In genomic region chr4:136177244-136177611, GRCm38 (mm10) we compare ENCODE assay signal across 8 mouse cellular contexts. TPM values are rescaled to one million over a fixed set of nuclear protein-coding genes. Genes with fewer than 3 reads are reported as not detected.
DNase-seq lines count a peak whose midpoint lies in the region; ATAC-seq and TF ChIP-seq lines count a peak whose summit lies in the region.

No protein-coding gene starts in this region.

- intact Hi-C loops in left cerebral cortex, adult 2 months (cut with DNase I), result no loop called here

- no peaks in the 10 kb centered on the region for H3K36me3 ChIP-seq in ES-Bruce4 (ENCODE audit: control insufficient read depth, insufficient read depth, low read length, poor library complexity, severe bottlenecking)
- H3K36me3 ChIP-seq in heart, embryonic 10.5 days, result no peaks in the 10 kb centered on the region; the same call in 1 of the 2 replicates
- 0 out of 2 replicates have a peak, but pooled peaks cover 9% of the 10 kb centered on the region for H3K36me3 ChIP-seq in limb, embryonic 12.5 days
- no peaks in the 10 kb centered on the region for H3K36me3 ChIP-seq in splenic B cell, adult 2 months (ENCODE audit: control insufficient read depth, insufficient read depth, low read length, poor library complexity, severe bottlenecking)

- peaks cover 18% of the 10 kb centered on the region for H3K4me1 ChIP-seq in ES-Bruce4 (ENCODE audit: control insufficient read depth, insufficient read depth, low read length)
- peaks cover 78% of the 10 kb centered on the region for H3K4me1 ChIP-seq in heart, embryonic 10.5 days
- H3K4me1 ChIP-seq in limb, embryonic 12.5 days (replicated peaks), result peaks cover 71% of the 10 kb centered on the region

- no peak for ATAC-seq in limb, embryonic 12.5 days (ENCODE audit: insufficient number of reproducible peaks, insufficient read depth, low FRiP score, low TSS enrichment, low read depth)
- no peak for ATAC-seq in inflammation-experienced regulatory T-cells, adult 6 months

- peak; percentile 24 for DNase-seq in 3T3-L1 (ENCODE audit: low read depth, low spot score)
- no peak for DNase-seq in heart, embryonic 10.5 days (ENCODE audit: low spot score)
- DNase-seq in splenic B cell, adult 2 months (ENCODE audit: low read depth, low spot score), result peak; percentile 50
- DNase-seq in left cerebral cortex, adult 2 months (ENCODE audit: extremely low spot score in 1 of 2, low spot score in 2 of 2), result no peak
- DNase-seq in frontal cortex, adult 2 months (ENCODE audit: extremely low spot score in 1 of 2, low spot score in 1 of 2), result no peak

- no peak for TF ChIP-seq POLR2A in ES-Bruce4 (IDR thresholded peaks at IDR 0.05; ENCODE audit: insufficient read depth, low read length)

- peak; percentile 67; the same call in 1 of the 2 replicates for TF ChIP-seq EP300 in ES-Bruce4 (IDR thresholded peaks at IDR 0.05; ENCODE audit: insufficient read depth, low read depth, low read length)

- H3K4me2 ChIP-seq in limb, embryonic 12.5 days, result peak overlapping the region; percentile 2; the same call in 1 of the 2 replicates

- H3K9me3 ChIP-seq in ES-Bruce4 (replicated peaks; ENCODE audit: control insufficient read depth, insufficient read depth, low read length, poor library complexity, severe bottlenecking), result no peaks in the 10 kb centered on the region
- no peaks in the 10 kb centered on the region for H3K9me3 ChIP-seq in heart, embryonic 10.5 days
- no peaks in the 10 kb centered on the region for H3K9me3 ChIP-seq in limb, embryonic 12.5 days

- H3K27ac ChIP-seq in ES-Bruce4 (ENCODE audit: insufficient read depth, low read length), result peak overlapping the region; percentile 84
- peak overlapping the region; percentile 67; the same call in 1 of the 2 replicates for H3K27ac ChIP-seq in heart, embryonic 10.5 days
- H3K27ac ChIP-seq in limb, embryonic 12.5 days, result 0 out of 2 replicates have a peak overlapping the region, but pooled peaks have one; percentile 35
- H3K27ac ChIP-seq in left cerebral cortex, adult 2 months, result no peak overlapping the region

- H3K9ac ChIP-seq in ES-Bruce4 (ENCODE audit: low read depth, poor library complexity, severe bottlenecking), result no peak overlapping the region
- H3K9ac ChIP-seq in limb, embryonic 12.5 days (replicated peaks), result no peak overlapping the region

- WGBS in heart, embryonic 10.5 days, result 26% methylated on average over 8 of the region's 8 CpGs
- 46% methylated on average over 8 of the region's 8 CpGs for WGBS in limb, embryonic 12.5 days

- H3K4me3 ChIP-seq in ES-Bruce4 (ENCODE audit: low read depth, low read length), result no peak overlapping the region
- H3K4me3 ChIP-seq in heart, embryonic 10.5 days, result peak overlapping the region; percentile 10; the same call in 1 of the 2 replicates
- no peak overlapping the region for H3K4me3 ChIP-seq in limb, embryonic 12.5 days (replicated peaks)
- no peak overlapping the region for H3K4me3 ChIP-seq in left cerebral cortex, adult 2 months

- H3K27me3 ChIP-seq in ES-Bruce4 (ENCODE audit: control insufficient read depth, insufficient read depth, low read length, poor library complexity, severe bottlenecking), result no peaks in the 10 kb centered on the region
- no peaks in the 10 kb centered on the region for H3K27me3 ChIP-seq in heart, embryonic 10.5 days (ENCODE audit: insufficient read depth, poor library complexity, severe bottlenecking)
- no peaks in the 10 kb centered on the region for H3K27me3 ChIP-seq in limb, embryonic 12.5 days
- no peaks in the 10 kb centered on the region for H3K27me3 ChIP-seq in splenic B cell, adult 2 months (ENCODE audit: control insufficient read depth, insufficient read depth, low read length, poor library complexity, severe bottlenecking)

- no peak for TF ChIP-seq CTCF in ES-Bruce4 (IDR thresholded peaks at IDR 0.05; ENCODE audit: low read depth, low read length)
- no peak for TF ChIP-seq CTCF in left cerebral cortex, adult 2 months (IDR thresholded peaks at IDR 0.05)

RNA-seq across cellular contexts. Expression of gene E2f2, which starts 5.0 kb away (rescaled TPM):
- 3.1 and 6.3 TPM in 2 replicates for polyA plus RNA-seq in ES-Bruce4 (2011; ENCODE audit: insufficient read depth, insufficient read length, low read depth, missing spikeins)
- 6.3 and 6.6 TPM in 2 replicates for polyA plus RNA-seq in heart, embryonic 10.5 days (2016; fragmentation: Nextera tagmentation; extraction: Ambion mirVana)
- 10.6 and 10.8 TPM in 2 replicates for polyA plus RNA-seq in limb, embryonic 12.5 days (2016; fragmentation: Nextera tagmentation; extraction: Ambion mirVana)
- total RNA-seq in left cerebral cortex, adult 2 months (2021), result 1 to 10 TPM in 1 of 2 experiments, under 1 TPM in 1; 0.36 to 1.3 TPM
- 10 to 100 TPM; 15.0 to 44.4 (median 16.8) TPM for polyA plus RNA-seq in inflammation-experienced regulatory T-cells, adult 6 months (2017; shearing (Covaris generic))
- 0.25 and 0.34 TPM in 2 replicates for polyA plus RNA-seq in frontal cortex, adult 2 months (2012; rRNA removed)

RNA-seq across cellular contexts. Expression of gene Asap3, which starts 28.9 kb away (rescaled TPM):
- polyA plus RNA-seq in ES-Bruce4 (2011; ENCODE audit: insufficient read depth, insufficient read length, low read depth, missing spikeins), result 7.2 and 9.3 TPM in 2 replicates
- polyA plus RNA-seq in heart, embryonic 10.5 days (2016; fragmentation: Nextera tagmentation; extraction: Ambion mirVana), result 3.4 and 3.7 TPM in 2 replicates
- polyA plus RNA-seq in limb, embryonic 12.5 days (2016; fragmentation: Nextera tagmentation; extraction: Ambion mirVana), result 9.9 and 11.3 TPM in 2 replicates
- total RNA-seq in left cerebral cortex, adult 2 months (2021), result 1 to 10 TPM; 2.2 to 2.4 TPM
- polyA plus RNA-seq in inflammation-experienced regulatory T-cells, adult 6 months (2017; shearing (Covaris generic)), result under 1 TPM in 1 of 3 experiments, not detected in 2; 0.16 TPM
- polyA plus RNA-seq in frontal cortex, adult 2 months (2012; rRNA removed), result 4.3 and 4.6 TPM in 2 replicates

RNA-seq across cellular contexts. Expression of gene Id3, which starts 33.9 kb away (rescaled TPM):
- polyA plus RNA-seq in ES-Bruce4 (2011; ENCODE audit: insufficient read depth, insufficient read length, low read depth, missing spikeins), result 9.6 and 11.0 TPM in 2 replicates
- polyA plus RNA-seq in heart, embryonic 10.5 days (2016; fragmentation: Nextera tagmentation; extraction: Ambion mirVana), result 324 and 492 TPM in 2 replicates
- polyA plus RNA-seq in limb, embryonic 12.5 days (2016; fragmentation: Nextera tagmentation; extraction: Ambion mirVana), result 652 and 658 TPM in 2 replicates
- total RNA-seq in left cerebral cortex, adult 2 months (2021), result 10 to 100 TPM; 26.8 to 36.1 TPM
- 100 to 1,000 TPM; 125 to 343 (median 290) TPM for polyA plus RNA-seq in inflammation-experienced regulatory T-cells, adult 6 months (2017; shearing (Covaris generic))
- 90.0 and 90.1 TPM in 2 replicates for polyA plus RNA-seq in frontal cortex, adult 2 months (2012; rRNA removed)

Comparison
In these comparisons a context has a peak if more than half of its experiments do, and no peak if none do; other contexts are left out.
1. DNase-seq: peak in 3T3-L1 (single experiment) and splenic B cell, adult 2 months (single experiment); none in heart, embryonic 10.5 days (single experiment), left cerebral cortex, adult 2 months (0 of 2) and frontal cortex, adult 2 months (0 of 2).